Mouse (Mus musculus): ENCODE measurements around the gene A630095N17Rik.

GRCm38 (mm10) chr1:75252308-75252707 lies 20.4 kb upstream of the A630095N17Rik start:
- TF ChIP-seq CTCF (IDR thresholded peaks at IDR 0.05; ENCODE audit: low read depth) (no peak), EP300 (IDR thresholded peaks at IDR 0.05; ENCODE audit: low read depth) (no peak)

Data from heart, postnatal 0 days (tissue).